Mouse (Mus musculus) bone marrow macrophage, adult 2 months (primary cell): ENCODE measurements around the gene Slc5a2.

Source experiments
- CTCF ChIP-seq: IDR thresholded peaks from 2 replicates; pipeline ENCODE4 v1.5.1; 2012; ENCODE audit warnings: low read depth, mild to moderate bottlenecking, low read length, moderate library complexity
- POLR2A ChIP-seq: IDR thresholded peaks from 2 replicates; pipeline ENCODE4 v1.6.1; 2012; ENCODE audit warnings: mild to moderate bottlenecking, low read depth, low read length, borderline replicate concordance

- TF ChIP-seq CTCF (no peak), POLR2A (no peak)
Observed at GRCm38 (mm10) chr7:128234796-128235195, 30.7 kb upstream of the Slc5a2 start.
